ENCODE assay signal across 9 mouse cellular contexts in genomic region chrX:136127744-136128064, GRCm38 (mm10). TPM values are rescaled to one million over a fixed set of nuclear protein-coding genes. Genes with fewer than 3 reads are reported as not detected.
DNase-seq lines count a peak whose midpoint lies in the region; ATAC-seq lines count a peak whose summit lies in the region.
"Had no signal": no experiment of that assay in that cellular context is flagged by ENCODE, and none has a peak within 500 bp of the region (broad histone marks: within the 10 kb centered on the region; RNA-seq: fewer than 3 reads in every experiment).

No protein-coding gene starts in this region.

- WGBS in intestine, embryonic 14.5 days = 14% methylated on average over 5 of the region's 5 CpGs
- 16% methylated on average over 5 of the region's 5 CpGs for WGBS in intestine, embryonic 16.5 days

- no peaks in the 10 kb centered on the region for H3K4me1 ChIP-seq in intestine, embryonic 14.5 days (replicated peaks; ENCODE audit: control insufficient read depth, insufficient read depth, low read length)
- no peaks in the 10 kb centered on the region for H3K4me1 ChIP-seq in intestine, embryonic 16.5 days (ENCODE audit: control insufficient read depth, insufficient read depth, low read length)

- H3K27ac ChIP-seq in intestine, embryonic 14.5 days (ENCODE audit: low read depth) = no peak overlapping the region
- no peak overlapping the region for H3K27ac ChIP-seq in intestine, embryonic 16.5 days (ENCODE audit: low read length)

- no peak overlapping the region for H3K9ac ChIP-seq in intestine, embryonic 14.5 days (ENCODE audit: low read length)
- no peak overlapping the region for H3K9ac ChIP-seq in intestine, embryonic 16.5 days (ENCODE audit: low read depth, low read length)

- no peak for ATAC-seq in intestine, embryonic 14.5 days (replicated peaks; ENCODE audit: low FRiP score, low TSS enrichment, low read depth)
- ATAC-seq in intestine, embryonic 16.5 days = no peak
- no peak for ATAC-seq in activated CD4-positive, CD25-positive, alpha-beta regulatory T cell, adult 4 months

- no peak overlapping the region for H3K4me2 ChIP-seq in intestine, embryonic 14.5 days (ENCODE audit: low read length)
- H3K4me2 ChIP-seq in intestine, embryonic 16.5 days (ENCODE audit: low read depth, low read length) = no peak overlapping the region

- no peak overlapping the region for H3K4me3 ChIP-seq in intestine, embryonic 14.5 days (ENCODE audit: low read depth, low read length)
- no peak overlapping the region for H3K4me3 ChIP-seq in intestine, embryonic 16.5 days (ENCODE audit: low read length)

- peak; percentile 84 for DNase-seq in intestine, embryonic 14.5 days (ENCODE audit: low spot score)
- peak; percentile 79 for DNase-seq in MEL-GATA-1-ER (ENCODE audit: extremely low read depth, low read depth)
- DNase-seq in c-Kit-positive CD71-positive TER-119-positive erythroid progenitor cells, embryonic 14.5 days (ENCODE audit: low spot score) = peak; percentile 71
- peak; percentile 34 to 59 for DNase-seq in frontal cortex, postnatal 36 days (ENCODE audit: low spot score in 2 of 2)
- DNase-seq in left cerebral cortex, adult 8-10 months (ENCODE audit: low spot score in 2 of 2) = peak; percentile 14 to 28
- DNase-seq in naive thymus-derived CD4-positive, alpha-beta T cell, adult 2 months (ENCODE audit: low read depth) = peak; percentile 23

- H3K27me3 ChIP-seq in intestine, embryonic 14.5 days (replicated peaks; ENCODE audit: control insufficient read depth, insufficient read depth, low read length) = no peaks in the 10 kb centered on the region
- H3K27me3 ChIP-seq in intestine, embryonic 16.5 days (replicated peaks; ENCODE audit: control insufficient read depth, insufficient read depth, low read length) = no peaks in the 10 kb centered on the region

- H3K36me3 ChIP-seq in intestine, embryonic 14.5 days (ENCODE audit: control insufficient read depth, insufficient read depth, low read length) = no peaks in the 10 kb centered on the region
- H3K36me3 ChIP-seq in intestine, embryonic 16.5 days (ENCODE audit: control insufficient read depth, insufficient read depth, low read length) = no peaks in the 10 kb centered on the region

- no peaks in the 10 kb centered on the region for H3K9me3 ChIP-seq in intestine, embryonic 14.5 days (ENCODE audit: control insufficient read depth, low read length)
- H3K9me3 ChIP-seq in intestine, embryonic 16.5 days (ENCODE audit: control insufficient read depth, low read length) = no peaks in the 10 kb centered on the region

RNA-seq across cellular contexts. Expression of gene Bex4, which starts 11.1 kb away (rescaled TPM):
- 190 and 192 TPM in 2 replicates for polyA plus RNA-seq in intestine, embryonic 14.5 days (2014; fragmentation: Nextera tagmentation; extraction: Ambion mirVana)
- polyA plus RNA-seq in intestine, embryonic 16.5 days (2015; fragmentation: Nextera tagmentation; extraction: Ambion mirVana) = 242 and 258 TPM in 2 replicates
- 10 to 100 TPM; 21.2 to 23.0 (median 21.5) TPM for total RNA-seq in left cerebral cortex, adult 8-10 months (2022)
- polyA plus RNA-seq in activated CD4-positive, CD25-positive, alpha-beta regulatory T cell, adult 4 months (2017; shearing (Covaris generic)) = not detected
- total RNA-seq: gastrocnemius, postnatal 36 days had no signal

RNA-seq across cellular contexts. Expression of gene Nxf3, which starts 42.6 kb away (rescaled TPM):
- polyA plus RNA-seq in intestine, embryonic 14.5 days (2014; fragmentation: Nextera tagmentation; extraction: Ambion mirVana) = 0.09 and 0.15 TPM in 2 replicates
- 0.11 and 0.12 TPM in 2 replicates for polyA plus RNA-seq in intestine, embryonic 16.5 days (2015; fragmentation: Nextera tagmentation; extraction: Ambion mirVana)
- total RNA-seq in left cerebral cortex, adult 8-10 months (2022) = not detected
- polyA plus RNA-seq in activated CD4-positive, CD25-positive, alpha-beta regulatory T cell, adult 4 months (2017; shearing (Covaris generic)) = not detected
- total RNA-seq: gastrocnemius, postnatal 36 days had no signal

RNA-seq across cellular contexts. Expression of gene Tceal8, which starts 44.4 kb away (rescaled TPM):
- polyA plus RNA-seq in intestine, embryonic 14.5 days (2014; fragmentation: Nextera tagmentation; extraction: Ambion mirVana) = 199 and 214 TPM in 2 replicates
- 232 and 243 TPM in 2 replicates for polyA plus RNA-seq in intestine, embryonic 16.5 days (2015; fragmentation: Nextera tagmentation; extraction: Ambion mirVana)
- total RNA-seq in left cerebral cortex, adult 8-10 months (2022) = 10 to 100 TPM; 32.4 to 42.8 (median 35.4) TPM
- 1 to 10 TPM in 1 of 2 experiments, under 1 TPM in 1; 0.40 to 1.5 TPM for polyA plus RNA-seq in activated CD4-positive, CD25-positive, alpha-beta regulatory T cell, adult 4 months (2017; shearing (Covaris generic))

RNA-seq across cellular contexts. Expression of gene Bex2, which starts 59.7 kb away (rescaled TPM):
- 132 and 146 TPM in 2 replicates for polyA plus RNA-seq in intestine, embryonic 14.5 days (2014; fragmentation: Nextera tagmentation; extraction: Ambion mirVana)
- 106 and 108 TPM in 2 replicates for polyA plus RNA-seq in intestine, embryonic 16.5 days (2015; fragmentation: Nextera tagmentation; extraction: Ambion mirVana)
- 100 to 1,000 TPM; 309 to 363 (median 335) TPM for total RNA-seq in left cerebral cortex, adult 8-10 months (2022)
- polyA plus RNA-seq in activated CD4-positive, CD25-positive, alpha-beta regulatory T cell, adult 4 months (2017; shearing (Covaris generic)) = under 1 TPM in 1 of 2 experiments, not detected in 1; 0.75 TPM
- total RNA-seq: gastrocnemius, postnatal 36 days had no signal

Comparison
In these comparisons a context has a peak if more than half of its experiments do, and no peak if none do; other contexts are left out.
1. DNase-seq: peak in every context shown above with its lines; median percentile 84 in intestine, embryonic 14.5 days; 79 in MEL-GATA-1-ER; 71 in c-Kit-positive CD71-positive TER-119-positive erythroid progenitor cells, embryonic 14.5 days; 46 in frontal cortex, postnatal 36 days; 23 in naive thymus-derived CD4-positive, alpha-beta T cell, adult 2 months; 21 in left cerebral cortex, adult 8-10 months.
2. RNA of gene Bex4, which starts 11.1 kb away (polyA plus RNA-seq): 242 to 258 TPM in intestine, embryonic 16.5 days and 190 to 192 TPM in intestine, embryonic 14.5 days; not detected in activated CD4-positive, CD25-positive, alpha-beta regulatory T cell, adult 4 months; every median in the first group is over 100 times any median in the second.
3. RNA of gene Tceal8, which starts 44.4 kb away (polyA plus RNA-seq): 232 to 243 TPM in intestine, embryonic 16.5 days and 199 to 214 TPM in intestine, embryonic 14.5 days; 0.40 to 1.5 TPM in activated CD4-positive, CD25-positive, alpha-beta regulatory T cell, adult 4 months; every median in the first group is over 10 times any median in the second.